Mouse (Mus musculus) thymus, postnatal 4 days (tissue): Measurements from ENCODE around the gene Serpinb11.
A peak's percentile ranks its signal among the peaks of the same experiment; 100 is the strongest.

Experiments
- DNase-seq: peaks from one replicate; pipeline ENCODE4 v3.0.0; 2021

The Serpinb11 gene

DNA sequence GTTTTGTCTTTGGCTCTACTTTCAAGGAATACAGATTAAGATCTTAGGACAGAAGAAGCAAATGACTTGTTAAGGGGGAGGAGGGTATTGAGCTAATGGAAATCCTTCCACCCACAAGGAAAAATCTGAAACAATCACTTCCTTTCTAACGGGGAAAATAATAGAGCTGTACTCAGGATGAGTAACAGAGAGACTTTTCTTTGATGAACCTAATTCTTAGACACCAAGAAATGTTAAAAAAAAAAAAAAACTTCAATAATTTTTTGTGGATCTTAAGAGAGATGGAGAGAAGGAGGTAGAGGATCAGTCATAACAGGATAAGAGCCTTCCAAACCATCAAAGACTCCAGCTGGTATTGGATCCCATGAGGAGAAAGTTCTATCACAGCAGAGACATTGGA lies at the start of gene Serpinb11:
Serpinb11 (plus strand) TSS at position 301 of the 400 bp plus-strand sequence.
- DNase-seq = no peak

DNA sequence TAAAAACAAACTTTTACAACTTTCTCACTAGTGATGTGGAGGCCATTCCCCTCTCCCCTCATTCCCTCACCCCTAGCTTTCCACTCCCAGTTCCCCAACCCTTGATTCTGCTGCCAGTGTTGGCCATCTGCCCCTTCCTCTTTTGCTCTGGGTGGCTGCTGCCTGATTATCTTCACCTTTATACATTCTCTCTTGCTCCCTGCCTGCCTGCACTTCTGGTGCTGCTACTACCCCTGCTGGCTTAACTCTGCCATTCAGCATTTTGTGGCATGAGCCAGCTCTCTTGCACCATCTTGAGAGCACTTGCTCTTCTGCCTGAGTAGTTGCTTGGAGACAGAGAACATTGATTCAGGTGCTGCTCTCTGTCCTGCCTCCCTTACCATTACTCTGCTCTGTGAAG lies 15.0 kb upstream of the Serpinb11 start:
- DNase-seq = no peak

DNA sequence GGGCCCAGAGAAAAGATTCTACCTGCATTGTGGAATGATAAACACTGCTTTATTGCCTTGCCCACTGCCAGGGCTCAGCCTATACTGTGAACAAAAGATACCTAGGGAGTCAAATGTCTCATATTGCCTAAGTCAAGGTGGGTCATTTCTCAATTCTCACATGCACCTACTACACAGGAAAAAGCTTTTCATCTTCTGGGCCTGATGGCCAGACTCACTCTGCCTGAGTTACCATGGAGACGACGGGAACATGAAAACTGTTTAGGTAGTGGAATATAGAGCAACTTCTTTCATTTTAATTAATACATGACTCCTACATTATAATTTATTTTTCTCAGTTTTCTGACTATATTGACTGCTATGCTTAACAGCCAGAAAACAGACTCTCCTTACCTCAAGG lies 14.2 kb upstream of the Serpinb11 start:
- DNase-seq = no peak

DNA sequence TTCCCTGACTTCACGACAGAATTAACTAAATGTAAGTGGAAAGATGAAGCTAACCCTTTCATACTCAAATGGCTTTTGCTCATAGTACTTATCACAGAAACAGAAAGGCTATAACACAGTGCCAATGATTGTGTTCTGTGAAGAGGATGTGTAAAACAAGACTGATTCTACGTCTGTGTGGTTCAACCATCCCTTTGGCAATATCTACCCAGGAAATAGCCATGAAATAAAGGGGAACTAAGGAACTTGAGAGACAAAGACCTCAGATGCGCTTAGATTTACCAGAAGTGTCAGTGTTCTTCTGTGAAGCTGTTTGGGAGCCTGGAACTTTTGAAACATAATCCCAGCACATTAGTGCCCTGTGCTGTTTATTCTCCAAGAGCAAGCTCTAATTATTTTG lies 10.6 kb upstream of the Serpinb11 start:
- no peak for DNase-seq

DNA sequence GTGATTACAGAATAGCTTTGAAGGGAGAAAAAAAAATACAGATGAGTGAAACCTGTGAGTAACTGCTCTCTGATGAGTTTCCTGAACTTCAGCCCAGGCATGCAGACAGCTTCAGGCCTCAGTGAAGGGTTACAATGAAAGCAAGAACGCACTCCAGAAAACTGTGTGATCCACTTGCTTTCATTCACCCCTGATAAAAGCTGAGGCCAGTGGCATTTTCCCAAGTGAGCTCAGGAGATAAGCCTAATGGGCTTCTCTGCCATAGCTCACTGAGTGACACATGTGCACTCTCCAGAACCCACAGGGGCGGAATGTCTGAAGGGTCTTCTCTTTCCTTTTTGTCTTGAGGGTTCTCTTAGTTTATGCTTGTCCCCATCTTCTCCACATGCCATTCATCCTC lies 9.9 kb upstream of the Serpinb11 start:
- DNase-seq = no peak

DNA sequence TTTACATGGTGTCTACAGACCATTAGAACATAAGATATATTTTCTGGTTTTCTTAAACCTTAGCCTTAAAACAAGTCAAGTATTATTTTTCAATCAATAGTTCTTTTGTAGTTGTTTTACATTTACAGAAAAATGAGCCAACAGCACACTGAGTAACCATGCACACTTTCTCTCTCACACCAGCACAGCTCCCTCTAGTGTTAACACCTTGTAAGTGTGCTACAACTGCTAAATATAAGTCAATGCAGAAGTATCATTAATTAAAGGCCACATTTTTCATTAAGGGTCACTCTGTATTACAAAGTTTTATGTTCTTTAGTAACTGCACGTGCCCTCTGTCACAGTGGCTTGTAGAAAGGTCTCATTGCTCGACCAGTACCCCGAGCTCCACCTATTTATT lies 8.0 kb upstream of the Serpinb11 start:
- DNase-seq = peak; percentile 6

DNA sequence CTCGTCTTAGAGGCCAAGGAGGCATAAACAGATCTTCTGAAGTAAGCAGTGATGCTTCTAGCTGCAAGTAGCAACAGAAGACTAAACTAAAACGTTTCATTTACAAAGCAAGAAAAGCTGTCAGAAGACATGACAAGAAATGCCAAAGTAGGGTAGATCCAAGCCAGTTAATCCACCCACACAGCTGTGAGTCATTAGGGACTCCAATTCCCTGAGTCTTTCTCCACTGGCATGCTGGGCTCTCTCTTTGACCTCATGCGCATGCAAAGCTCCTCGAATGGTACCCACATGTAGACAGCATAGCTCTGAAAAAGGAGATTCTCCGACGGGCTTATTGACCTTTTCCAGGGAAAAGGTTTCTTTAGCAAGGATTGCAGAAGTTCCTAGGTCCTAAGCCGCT lies 5.0 kb downstream of the Serpinb11 start:
- no peak for DNase-seq

DNA sequence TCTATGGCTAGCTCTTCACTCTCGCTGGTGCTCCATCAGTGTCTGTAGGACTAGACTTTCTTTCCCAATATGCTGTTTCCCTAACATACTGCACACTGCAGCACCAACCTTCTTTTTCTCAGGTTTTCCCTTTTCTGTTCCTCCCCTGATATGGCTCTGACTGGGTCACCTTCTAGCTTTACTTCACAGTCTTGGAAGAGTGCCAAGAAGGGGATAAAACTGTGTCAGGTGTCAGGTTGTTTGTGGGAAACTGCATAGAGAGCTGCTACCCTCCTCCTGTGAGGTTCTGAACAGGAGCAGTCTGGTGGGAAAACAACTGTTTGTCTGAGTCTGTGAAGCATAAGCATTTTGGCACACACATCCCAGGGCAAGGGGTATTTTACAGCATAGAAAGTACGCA lies 7.9 kb downstream of the Serpinb11 start:
- no peak for DNase-seq

DNA sequence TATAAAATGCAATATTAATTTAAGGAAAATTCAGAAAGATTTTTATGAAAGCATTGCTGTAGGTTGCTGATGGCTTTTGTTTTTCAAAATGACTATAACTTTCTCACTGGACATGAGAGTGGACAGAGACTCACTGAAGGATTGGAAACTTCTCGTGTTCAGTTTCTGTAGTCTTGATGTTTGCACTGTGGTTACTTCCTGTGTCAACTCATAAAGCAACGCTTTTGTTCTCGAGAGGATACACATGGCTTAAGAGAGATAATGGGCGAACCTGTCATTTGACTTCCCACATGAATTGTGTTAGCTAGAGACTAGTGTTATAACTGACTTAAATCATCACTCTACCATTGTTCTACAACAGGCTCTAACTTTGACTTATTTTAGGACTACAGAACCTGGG lies 16.0 kb downstream of the Serpinb11 start:
- no peak for DNase-seq

DNA sequence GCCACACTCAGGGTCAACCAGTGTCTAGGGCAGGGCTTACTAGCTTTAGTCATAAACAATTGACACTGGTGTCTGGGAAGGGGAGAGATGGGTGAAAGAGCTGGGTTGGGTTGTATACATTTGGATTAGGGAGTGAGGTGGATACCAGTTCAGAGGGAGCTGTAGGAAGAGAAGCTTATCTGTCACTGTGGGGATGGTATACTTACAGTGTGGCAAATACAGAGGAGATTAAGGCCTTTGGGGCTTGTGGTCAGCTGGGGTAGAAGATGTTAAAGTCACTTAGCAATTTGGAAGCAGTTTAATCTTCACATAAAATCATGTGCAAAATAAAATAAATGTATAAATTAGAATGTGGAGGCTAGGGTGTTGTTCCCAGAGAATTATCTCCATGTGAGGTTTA lies 17.4 kb downstream of the Serpinb11 start:
- no peak for DNase-seq

DNA sequence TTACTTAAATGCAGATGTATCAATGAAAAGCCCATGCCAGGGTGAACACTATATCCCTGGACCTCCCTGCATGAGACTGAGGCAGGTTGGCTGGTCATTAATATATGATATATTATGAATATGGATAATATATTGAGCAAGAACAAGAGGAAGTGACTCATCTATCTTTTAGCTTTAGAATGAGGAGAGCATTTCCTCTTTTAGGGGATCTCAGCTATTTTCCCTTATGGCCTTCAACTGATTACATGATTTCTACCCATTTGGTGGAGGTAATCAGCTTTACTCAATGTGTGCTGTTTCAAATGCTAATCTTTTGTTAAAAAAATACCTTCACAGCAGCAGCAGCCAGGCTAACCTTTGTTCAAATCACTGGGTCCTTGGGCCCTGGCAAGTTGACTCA lies 20.5 kb downstream of the Serpinb11 start:
- DNase-seq = no peak

DNA sequence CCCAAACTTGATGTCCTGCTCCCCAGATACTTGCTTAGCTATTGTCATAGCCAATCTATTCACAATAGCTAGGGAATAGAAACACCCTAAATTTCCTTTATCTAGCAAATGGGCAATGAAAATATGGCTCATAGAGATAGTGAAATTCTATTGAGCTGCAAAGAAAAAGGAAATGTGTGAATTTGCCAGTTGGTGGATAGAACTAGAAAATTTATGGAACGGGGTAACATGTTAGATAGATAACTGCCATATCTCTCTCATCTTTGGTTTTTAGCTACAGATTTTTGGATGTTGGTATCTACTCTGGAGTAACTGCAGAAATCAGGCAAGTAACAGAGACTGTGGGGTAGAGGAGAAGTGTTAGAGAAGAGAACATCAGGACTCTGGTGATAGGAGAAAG lies 21.4 kb downstream of the Serpinb11 start:
- no peak for DNase-seq

DNA sequence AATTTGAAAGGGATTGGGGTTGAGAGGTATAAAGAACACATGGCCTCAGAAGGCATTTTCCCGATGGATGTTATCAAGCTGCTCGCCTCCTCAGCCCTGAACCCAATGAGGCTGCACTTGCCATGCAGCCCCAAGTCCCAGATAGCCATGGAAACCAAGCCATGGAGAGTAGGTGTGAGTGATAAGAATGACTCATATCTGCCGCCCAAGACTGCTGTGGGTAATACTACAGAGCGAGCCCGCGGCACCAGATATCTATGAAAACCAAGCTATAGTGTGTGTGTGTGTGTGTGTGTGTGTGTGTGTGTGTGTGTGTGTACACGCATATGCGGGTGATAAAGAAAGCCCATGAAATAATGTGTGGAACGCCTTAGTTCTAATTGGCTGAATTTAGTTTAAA lies 23.5 kb downstream of the Serpinb11 start:
- DNase-seq = no peak

DNA sequence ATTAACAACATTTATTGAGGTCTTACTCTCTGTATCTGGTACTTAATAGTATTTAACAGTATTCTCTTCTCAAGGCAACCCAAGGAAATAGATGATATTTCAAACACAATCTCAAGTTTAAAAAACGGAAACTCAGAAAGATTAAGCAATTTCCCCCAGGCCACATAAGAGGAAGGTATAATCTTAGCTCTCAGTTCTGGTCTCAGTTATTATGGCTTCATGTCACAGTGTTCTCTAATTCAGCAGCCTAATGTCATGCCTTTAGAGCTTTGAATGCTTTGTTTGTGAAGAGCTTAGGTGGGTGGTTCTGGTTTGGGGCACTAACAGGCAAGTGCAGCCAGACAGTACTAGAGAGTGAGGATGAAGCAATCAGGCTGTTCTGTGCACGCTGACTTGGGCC lies 28.8 kb downstream of the Serpinb11 start:
- no peak for DNase-seq

DNA sequence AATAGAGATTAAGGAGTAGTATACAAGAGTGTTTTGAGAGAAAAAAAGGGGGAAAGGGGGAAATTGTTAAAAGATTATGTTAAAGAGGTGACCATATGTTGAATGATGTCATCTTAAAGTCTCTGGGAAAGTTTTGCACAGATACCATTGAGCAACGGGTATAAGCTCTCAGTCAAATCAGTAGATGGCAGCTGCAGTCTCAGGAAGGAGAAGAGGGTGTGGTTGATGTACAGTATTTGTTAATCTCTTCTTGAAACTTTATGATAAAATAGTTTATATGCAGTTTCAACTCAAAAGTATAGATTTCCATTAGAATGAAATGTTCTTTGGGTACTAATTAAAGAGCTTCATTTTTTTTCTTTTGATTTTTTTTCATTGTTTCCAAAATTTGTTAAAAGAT lies 36.5 kb downstream of the Serpinb11 start:
- no peak for DNase-seq

DNA sequence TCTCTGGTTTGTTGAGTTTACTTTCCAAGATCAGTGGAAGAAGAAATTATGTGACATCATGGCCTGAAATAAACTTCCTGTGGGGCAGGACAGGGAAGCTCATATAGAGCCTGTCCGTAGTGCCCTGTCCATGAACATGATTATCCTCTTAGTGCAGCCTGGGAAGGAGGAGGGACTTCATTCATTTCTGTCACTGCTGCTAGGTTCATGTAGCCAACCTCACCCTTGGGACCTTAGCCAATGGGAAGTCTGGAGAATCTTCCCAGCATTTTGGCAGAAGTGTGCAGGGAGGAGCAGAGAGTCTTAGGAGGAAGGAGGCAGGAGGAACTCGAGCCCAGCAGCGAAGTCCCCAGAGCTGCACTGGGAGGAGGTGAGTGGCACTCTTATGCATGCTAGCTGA lies 38.4 kb downstream of the Serpinb11 start, which contains the start of gene Serpinb7:
Serpinb7 (plus strand) TSS at position 301 of the 400 bp plus-strand sequence.
- no peak for DNase-seq

DNA sequence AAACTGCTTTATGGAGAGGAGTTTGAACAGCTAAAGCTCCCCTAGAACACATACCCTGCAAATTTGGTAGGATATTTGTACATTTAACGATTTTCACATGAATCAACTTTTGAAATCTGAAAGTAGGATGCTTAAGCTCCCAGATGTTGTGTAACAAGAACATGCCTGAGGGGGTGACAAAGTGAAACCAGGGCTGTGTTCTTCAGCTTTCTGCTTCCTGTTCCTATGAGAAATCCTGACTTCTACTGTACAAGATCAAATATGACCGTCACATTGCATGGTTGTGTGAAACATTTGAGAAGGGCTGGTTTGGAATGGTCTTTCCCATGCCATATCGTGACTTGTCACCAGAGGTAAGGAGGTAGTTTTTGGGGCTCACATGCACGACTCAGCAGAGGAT lies 41.1 kb downstream of the Serpinb11 start:
- DNase-seq = no peak

DNA sequence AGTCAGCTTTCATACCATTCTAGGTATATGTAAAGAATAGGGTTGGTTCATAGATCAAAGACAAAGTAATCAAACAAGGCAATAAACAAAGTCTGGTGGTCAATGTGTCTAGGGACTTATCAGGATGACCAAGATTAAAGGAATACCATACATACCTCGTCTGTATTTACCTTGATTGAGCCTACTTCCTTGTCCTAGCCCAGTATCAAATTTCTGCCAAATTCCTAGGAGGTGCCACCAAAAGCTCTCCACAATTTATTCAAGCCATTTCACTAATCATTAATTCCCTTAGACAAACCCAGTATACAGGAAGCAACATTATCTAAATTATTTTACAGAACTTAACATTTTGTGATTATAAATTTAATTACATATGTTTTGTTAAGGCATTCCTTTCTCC lies 53.7 kb downstream of the Serpinb11 start:
- no peak for DNase-seq

DNA sequence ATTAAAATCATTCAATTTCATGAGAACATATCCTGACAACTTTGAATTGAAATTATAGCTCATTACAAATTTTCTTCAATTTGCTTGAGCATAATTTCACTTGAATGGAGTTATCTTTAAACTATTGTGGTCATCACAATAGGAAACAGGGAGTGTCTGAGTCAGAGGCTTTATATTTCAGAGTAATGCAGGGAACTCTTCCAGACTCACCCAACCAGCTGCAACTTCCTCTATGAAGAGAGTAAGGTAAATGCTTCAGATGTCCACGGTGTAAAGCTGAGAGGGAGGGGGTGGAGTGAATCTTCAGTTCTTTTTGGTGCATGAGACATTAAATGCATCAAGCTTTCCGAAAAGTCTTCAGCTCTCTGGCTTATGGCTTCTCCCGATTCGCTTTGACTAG lies 61.5 kb downstream of the Serpinb11 start:
- DNase-seq = no peak
